Mouse (Mus musculus): ENCODE data around the gene Heatr5a. TPM values are rescaled to one million over a fixed set of nuclear protein-coding genes. Genes with fewer than 3 reads are reported as not detected.

The Heatr5a gene
- total RNA-seq (2021), result 10 to 100 TPM in 1 of 2 experiments, 1 to 10 TPM in 1; 8.7 to 10.4 TPM

DNA sequence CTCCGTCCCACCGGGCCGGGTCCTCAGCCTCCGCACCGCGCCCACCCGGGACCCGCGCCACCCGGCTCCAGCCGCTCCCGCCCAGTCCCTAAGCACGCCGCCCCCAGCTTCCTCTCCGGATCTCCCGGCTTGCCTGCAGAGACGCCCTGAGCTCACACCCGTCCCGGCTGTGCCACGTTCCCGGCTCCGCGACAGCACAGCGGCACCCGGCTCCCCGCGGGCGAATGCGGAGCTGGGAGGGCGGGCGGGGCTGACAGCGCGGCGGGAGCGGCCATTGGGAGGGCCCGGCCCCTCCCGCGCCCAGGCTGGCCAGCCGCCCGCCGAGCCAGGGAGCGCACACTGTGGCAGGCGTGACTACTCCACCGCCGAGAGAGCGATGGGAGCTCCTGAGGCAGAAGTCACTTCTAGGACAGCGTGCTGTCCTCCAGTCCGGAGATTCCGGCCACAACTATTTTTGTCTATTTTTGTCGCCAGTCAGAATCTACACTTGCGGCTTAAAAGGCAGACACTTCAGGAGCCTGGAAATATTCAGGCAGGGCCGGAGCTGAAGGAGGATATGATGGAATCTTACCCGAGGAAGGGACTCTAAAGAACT lies at the start of gene Heatr5a:
Gene Heatr5a, minus strand, starts transcription at position 252 of the 595 bp plus-strand sequence.
- DNase-seq, result peak; percentile 86 to 88

- no peak for DNase-seq
These were observed 43.4 kb upstream of the Heatr5a start for GRCm38 (mm10) chr12:52014494-52015029.

- no peak for DNase-seq
These were observed 42.9 kb upstream of the Heatr5a start for GRCm38 (mm10) chr12:52014044-52014443.

GRCm38 (mm10) chr12:52013274-52013673 lies 42.2 kb upstream of the Heatr5a start:
- DNase-seq, result no peak

- DNase-seq, result no peak
These were observed 41.0 kb upstream of the Heatr5a start for GRCm38 (mm10) chr12:52012159-52012558.

DNA sequence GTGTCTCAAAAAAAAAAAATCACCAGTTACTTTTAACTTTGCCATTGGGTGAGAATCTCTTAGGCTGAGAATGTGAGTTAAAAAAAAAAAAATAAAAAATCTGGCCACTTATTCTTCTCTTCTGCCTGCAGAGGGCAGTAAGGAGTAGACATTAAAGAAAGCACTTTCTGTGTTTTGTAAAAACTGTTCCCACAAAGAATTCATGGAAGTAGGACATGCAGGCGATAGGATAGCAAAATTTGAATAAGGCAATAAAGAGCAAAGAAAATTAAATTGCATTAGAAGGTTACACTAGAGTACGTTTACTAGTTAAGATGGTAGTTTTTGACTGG lies 39.5 kb upstream of the Heatr5a start:
- DNase-seq, result no peak

DNA sequence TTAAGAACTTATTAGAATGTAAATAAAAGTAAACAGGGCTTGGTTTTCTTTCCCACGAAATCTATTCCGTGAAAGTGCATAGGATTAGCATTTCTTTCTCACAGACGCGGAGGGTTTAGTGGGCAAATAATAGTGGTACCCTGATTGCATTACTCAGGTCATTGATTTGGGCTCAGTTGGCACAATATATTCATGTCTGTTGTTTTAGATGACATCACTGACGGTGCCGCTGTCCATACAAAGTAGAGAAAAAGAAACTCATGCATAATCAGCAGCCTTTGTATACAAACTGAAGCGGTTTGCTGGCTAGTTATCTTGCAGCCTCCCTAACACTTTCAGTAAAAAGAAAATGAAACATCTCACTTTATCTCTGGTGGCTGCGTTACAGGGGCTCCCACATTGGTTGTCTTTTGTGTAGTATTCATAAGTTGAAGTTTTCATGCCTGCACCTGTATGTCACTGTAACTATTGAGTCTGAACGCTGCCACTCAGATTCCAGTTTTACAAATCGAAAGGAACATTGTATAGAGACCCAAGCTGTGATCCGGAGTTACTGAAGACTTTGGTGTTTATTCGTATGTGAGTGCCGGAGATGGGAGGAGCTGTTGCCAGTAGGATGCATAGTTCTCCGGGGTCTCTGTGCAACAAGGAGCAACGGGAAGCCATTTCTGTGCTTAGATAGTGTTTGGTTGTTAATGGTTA lies 39.0 kb upstream of the Heatr5a start:
- no peak for DNase-seq

- no peak for DNase-seq
These were observed 35.5 kb upstream of the Heatr5a start for GRCm38 (mm10) chr12:52006633-52006994.

- DNase-seq, result peak; percentile 91 to 92
These were observed 34.9 kb upstream of the Heatr5a start, which contains the start of gene Dtd2 for GRCm38 (mm10) chr12:52005877-52006632. TSS of gene Dtd2 (minus strand) at chr12:52006501.

DNA sequence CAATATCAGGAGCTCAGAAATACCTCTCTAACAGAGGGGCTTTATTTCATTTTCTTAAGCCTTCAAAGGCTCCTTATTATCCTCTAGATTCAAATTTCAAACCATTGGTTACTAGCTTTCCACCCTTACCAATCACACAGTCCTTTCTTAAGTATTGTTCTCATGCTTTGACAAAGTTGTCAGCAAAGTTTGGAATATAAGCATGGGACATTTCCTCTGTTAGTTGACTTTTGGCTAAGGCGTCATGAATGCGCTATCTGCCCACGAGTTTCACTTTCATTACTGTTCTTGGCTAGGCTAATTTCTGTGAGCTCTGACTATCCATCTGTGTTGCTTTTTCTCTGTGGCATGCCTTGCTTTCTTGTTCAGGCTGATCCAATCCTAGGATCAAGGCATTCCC lies 31.6 kb upstream of the Heatr5a start:
- no peak for DNase-seq

GRCm38 (mm10) chr12:52001544-52001943 lies 30.4 kb upstream of the Heatr5a start:
- DNase-seq, result peak; percentile 13 to 42

DNA sequence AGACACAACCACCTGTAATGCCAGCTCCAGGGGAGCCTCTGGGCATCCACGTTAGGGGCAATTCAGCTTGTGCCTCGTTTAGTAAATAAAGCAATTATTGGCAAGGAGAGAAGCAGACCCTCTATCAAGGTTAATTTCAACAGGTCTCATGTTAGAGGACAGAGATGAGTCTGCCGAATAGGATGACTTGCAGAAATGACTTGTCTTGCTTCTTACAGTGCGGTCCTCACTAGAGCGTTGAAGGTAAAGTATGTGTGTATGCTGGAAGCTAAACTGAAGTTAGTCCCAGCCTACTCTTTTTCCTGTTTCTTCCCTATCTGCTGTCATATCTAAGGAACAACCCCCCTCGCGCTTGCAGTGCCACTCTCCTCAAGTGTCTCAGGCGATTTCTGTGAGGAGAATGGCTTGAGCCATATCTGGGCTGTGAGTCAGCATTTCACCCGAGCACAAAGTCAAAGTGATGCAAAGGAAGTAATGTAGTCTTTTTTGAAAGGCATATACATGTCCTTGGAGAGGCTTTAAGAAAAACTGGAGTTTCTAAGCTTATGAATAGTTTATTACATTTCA lies 27.3 kb upstream of the Heatr5a start:
- DNase-seq, result no peak

- no peak for DNase-seq
These were observed 24.8 kb upstream of the Heatr5a start for GRCm38 (mm10) chr12:51995738-51996536.

DNA sequence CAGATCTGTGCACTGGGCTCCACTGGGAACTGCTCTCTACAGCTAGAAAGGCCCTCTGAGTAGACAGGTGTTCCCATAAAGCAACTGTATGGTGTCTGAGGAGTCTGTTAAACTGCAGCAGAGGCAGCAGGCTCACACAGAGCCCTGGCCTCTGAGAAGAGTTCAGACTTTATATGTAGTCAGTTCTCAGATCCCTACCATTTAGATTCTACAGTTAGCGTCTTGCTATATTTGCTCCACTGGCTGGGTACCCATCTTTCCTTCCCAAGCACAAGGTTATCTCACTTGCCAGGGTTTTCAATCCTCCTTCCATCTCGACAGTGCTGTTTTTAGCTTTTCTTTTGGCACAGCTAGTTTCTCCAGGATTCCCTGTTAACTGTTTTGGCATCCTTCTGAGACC lies 19.5 kb upstream of the Heatr5a start:
- no peak for DNase-seq

DNA sequence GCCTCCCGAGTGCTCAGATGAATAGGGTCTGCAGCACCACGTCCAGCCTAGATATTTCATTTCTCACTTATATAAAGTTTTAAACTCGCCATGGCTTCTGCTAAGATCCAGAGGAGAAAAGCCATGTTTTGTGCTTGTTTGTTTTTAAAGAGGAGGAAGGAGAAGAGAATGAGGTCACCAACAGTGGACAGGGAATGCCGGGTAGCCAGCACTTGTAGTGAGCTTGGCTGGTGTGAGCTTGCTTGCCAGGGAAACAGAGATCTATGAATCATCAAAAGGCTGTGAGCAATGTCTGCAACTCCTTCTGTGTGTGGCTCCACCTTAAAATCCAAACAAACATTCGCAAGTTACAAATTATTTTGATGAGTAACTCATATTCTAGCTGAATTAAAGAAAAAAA lies 17.4 kb upstream of the Heatr5a start:
- no peak for DNase-seq

DNA sequence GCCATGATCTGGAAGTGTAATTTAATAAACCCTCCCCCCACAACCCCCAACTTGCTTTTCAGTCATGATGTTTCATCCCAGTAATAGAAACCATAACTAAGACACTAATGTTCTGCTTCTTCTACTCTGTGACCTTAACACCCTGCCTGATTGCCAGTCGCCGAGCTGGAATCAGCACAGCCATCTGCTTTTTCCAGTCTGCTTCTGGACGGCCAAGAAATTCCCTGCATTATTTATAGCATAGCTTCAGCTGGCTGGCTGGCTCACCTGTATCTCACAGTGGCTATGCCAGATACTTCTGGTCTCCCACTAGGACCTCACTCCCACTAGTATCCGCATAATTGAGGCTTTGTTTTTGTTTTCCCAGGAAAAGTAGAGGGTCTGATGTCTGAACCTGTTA lies 14.7 kb upstream of the Heatr5a start:
- DNase-seq, result no peak

DNA sequence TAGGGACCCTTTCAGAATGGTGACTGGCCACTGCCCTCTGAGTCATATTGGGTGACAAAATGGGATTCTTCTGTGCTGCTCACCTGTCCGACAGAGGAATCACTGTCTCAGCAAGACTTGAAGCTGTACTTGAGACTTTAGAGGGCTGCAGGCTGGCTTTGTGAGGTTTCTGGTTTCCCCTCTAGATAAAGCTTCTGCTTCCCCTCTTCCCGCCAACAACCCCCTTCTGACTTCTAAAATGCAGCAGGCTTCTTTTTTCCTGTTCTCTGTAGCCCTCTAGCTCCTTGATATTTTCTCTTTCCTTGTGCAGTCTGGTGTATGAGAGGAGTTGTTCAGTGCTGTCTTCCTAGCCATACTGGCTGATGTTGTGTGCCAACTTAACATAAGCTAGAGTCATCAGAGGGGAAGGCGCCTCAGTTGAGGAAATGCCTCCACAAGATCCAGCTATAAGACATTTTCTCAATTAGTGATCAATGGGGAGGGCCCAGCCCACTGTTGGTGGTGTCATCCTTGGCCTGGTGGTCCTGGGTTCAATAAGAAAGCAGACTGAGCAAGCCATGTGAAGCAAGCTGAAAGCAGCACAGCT lies 14.1 kb upstream of the Heatr5a start:
- no peak for DNase-seq

DNA sequence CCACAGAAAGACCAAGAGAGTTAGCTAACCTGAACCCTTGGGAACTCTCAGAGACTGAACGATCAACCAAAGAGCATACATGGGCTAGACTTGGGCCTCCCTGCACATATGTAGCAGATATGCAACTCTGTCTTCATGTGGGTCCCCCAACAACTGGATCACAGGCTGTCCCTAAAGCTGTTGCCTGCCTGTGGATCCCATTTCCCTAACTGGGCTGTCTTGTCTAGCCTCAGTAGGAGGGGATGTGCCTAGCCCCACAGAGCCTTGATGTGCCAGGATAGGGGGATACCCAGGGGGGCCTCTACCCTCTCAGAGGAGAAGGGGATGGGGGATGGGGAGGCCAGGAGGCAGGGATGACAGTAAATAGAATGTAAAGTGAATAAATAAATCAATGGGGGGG lies 12.5 kb upstream of the Heatr5a start:
- no peak for DNase-seq

DNA sequence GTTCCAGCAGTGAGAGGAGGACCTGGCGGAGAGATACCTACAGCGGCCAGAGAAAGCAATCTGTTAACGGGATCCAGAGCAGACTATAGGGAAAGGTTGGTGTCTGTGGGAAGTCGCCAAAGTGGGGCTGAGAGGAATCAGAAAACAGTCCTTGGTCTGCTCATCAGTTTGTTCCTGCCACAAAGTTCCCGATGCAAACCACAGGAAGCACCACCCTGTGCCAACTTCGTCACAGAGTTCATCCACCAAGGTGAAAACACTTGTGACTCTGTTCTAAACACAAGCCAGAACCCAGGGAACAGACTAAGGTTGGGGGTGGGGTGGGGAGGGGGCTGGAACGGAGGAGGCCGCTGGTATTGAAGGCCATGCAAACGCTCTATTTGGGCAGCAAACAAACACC lies 5.4 kb upstream of the Heatr5a start:
- no peak for DNase-seq

GRCm38 (mm10) chr12:51974381-51974780 lies 3.3 kb upstream of the Heatr5a start:
- DNase-seq, result no peak

GRCm38 (mm10) chr12:51972269-51973065 lies 1.3 kb upstream of the Heatr5a start:
- DNase-seq, result no peak
